Mouse (Mus musculus) kidney, adult 2 months (tissue): ENCODE measurements at regions not wholly inside any gene's neighbourhood (a gene's known extent, or its start where the extent isn't known, plus 50 kb on each side); places are given as distances from the start of the nearest gene placed in this dataset.

Source experiments
- CTCF ChIP-seq: fragments of 200-500 bp; conservative IDR thresholded peaks from 2 replicates; pipeline ENCODE4 v1.5.1; 2011; ENCODE audit warnings: low read depth, mild to moderate bottlenecking, control low read depth, low read length, moderate library complexity, mixed read lengths; ENCODE audit not compliant: insufficient read depth, insufficient read length
- POLR2A ChIP-seq: fragments of 200-500 bp; IDR thresholded peaks from one replicate; pipeline ENCODE4 v1.6.1; 2011; ENCODE audit warnings: low read depth, low read length, control low read depth

- no peak for TF ChIP-seq CTCF
- TF ChIP-seq POLR2A: no peak
Observed at GRCm38 (mm10) chr9:73337045-73337740, 224.0 kb downstream of the Rsl24d1 start.
